Mouse (Mus musculus): ENCODE data around the gene Rnf113a1. TPM values are rescaled to one million over a fixed set of nuclear protein-coding genes. Genes with fewer than 3 reads are reported as not detected.
"Not testable (repeated sequence)": the region's sequence is repeated elsewhere in the genome, so short reads cannot be mapped to it uniquely, and the experiment has no call there.

Gene Rnf113a1
- polyA plus RNA-seq (2012), result 0.04 and 0.15 TPM in 2 replicates

DNA sequence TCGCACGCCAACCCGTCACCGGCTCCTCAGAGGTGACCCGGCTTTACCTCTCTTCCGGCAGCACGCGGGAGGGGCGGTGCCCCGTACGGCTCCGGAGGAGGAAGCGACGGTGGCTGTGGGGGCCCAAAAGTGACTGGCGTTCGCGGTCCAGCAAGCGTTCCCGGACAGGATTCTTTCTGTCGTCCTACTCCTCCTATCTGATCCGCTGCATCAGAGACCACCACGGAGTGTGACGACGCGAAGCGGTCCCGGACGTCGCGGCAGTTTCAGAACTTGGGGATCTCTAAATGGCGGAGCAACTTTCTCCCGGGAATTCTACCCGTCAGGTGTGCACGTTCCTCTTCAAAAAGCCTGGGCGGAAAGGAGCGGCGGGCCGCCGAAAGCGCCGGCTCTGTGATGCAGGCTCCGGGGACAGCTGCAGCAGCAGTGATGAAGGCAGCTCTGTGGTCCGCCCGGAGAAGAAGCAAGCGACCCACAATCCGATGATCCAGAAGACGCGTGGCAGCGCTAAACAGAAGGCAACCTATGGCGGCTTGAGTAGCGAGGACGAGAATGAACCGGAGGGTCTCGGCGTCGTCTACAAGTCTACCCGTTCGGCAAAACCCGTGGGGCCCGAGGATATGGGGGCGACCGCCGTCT is at the start of gene Rnf113a1, which contains the start of gene Ndufa1:
Gene Rnf113a1 (plus strand): TSS at position 141 of the 639 bp plus-strand sequence.
Gene Ndufa1 (minus strand): TSS at position 59 of the 639 bp plus-strand sequence.
- peak within 1 kb of the TSS; percentile 83 for H3K4me3 ChIP-seq (replicated peaks)
- H3K4me1 ChIP-seq (ENCODE audit: control insufficient read depth), result peaks cover 14% of the 10 kb centered on the region
- no peak for TF ChIP-seq TAL1 (IDR thresholded peaks at IDR 0.05; ENCODE audit: low read length)
- no peak for TF ChIP-seq GATA1 (IDR thresholded peaks at IDR 0.05; ENCODE audit: low read length)
- H3K9me3 ChIP-seq (ENCODE audit: control insufficient read depth, low read length), result peaks cover 12% of the 10 kb centered on the region
- no peaks in the 10 kb centered on the region; the same call in 1 of the 2 replicates for H3K27me3 ChIP-seq (ENCODE audit: control insufficient read depth)
- H3K36me3 ChIP-seq (ENCODE audit: control insufficient read depth), result peaks cover 3% of the 10 kb centered on the region; the same call in 1 of the 2 replicates

DNA sequence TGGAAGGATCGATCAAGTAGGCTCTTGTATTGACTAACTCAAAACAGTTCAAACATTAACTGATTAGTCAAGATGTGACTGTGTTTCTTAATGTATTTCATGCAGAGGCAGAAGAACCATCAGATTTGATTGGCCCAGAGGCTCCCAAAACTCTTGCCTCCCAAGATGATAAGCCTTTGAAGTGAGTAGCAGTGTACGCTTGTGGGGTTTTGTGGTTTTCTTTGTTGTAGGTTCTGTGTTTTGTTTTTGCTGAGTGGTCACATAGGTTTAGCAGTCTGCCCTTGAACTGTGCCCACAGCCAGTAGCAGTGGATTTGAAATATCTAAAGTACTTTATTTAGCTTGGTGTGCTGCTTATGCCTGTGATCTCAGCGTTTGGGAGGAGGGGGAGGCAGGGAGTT is 49.3 kb upstream of the Rnf113a1 start:
- no peaks in the 10 kb centered on the region for H3K4me1 ChIP-seq (ENCODE audit: control insufficient read depth)
- H3K27me3 ChIP-seq (ENCODE audit: control insufficient read depth), result no peaks in the 10 kb centered on the region
- peaks cover 62% of the 10 kb centered on the region for H3K36me3 ChIP-seq (ENCODE audit: control insufficient read depth)
- TF ChIP-seq TAL1 (IDR thresholded peaks at IDR 0.05; ENCODE audit: low read length) (no peak), GATA1 (IDR thresholded peaks at IDR 0.05; ENCODE audit: low read length) (no peak)
- H3K9me3 ChIP-seq (ENCODE audit: control insufficient read depth, low read length), result no peaks in the 10 kb centered on the region
- H3K4me3 ChIP-seq (replicated peaks), result no peak overlapping the region

DNA sequence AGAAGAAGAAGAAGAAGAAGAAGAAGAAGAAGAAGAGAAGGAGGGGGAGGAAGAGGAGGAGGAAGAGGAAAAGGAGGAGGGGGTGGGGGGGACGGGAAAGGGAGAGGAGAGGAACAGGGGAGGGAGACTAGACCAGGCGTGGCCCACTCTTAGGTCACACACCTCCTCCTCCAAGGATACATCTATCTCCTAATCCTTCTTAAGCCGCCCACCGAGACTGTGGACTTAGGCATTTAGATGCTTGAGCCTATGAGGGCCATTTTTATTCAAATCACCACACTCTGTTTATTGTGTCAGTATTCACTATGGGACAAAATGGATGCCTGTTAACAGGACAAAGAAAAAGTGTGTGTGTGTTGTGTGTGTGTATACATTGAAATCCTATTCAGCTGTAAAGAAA is 46.5 kb upstream of the Rnf113a1 start:
- H3K36me3 ChIP-seq (ENCODE audit: control insufficient read depth), result peaks cover 52% of the 10 kb centered on the region
- H3K4me1 ChIP-seq (ENCODE audit: control insufficient read depth); H3K27me3 ChIP-seq (ENCODE audit: control insufficient read depth); H3K9me3 ChIP-seq (ENCODE audit: control insufficient read depth, low read length); H3K4me3 ChIP-seq (replicated peaks): not testable (repeated sequence)

DNA sequence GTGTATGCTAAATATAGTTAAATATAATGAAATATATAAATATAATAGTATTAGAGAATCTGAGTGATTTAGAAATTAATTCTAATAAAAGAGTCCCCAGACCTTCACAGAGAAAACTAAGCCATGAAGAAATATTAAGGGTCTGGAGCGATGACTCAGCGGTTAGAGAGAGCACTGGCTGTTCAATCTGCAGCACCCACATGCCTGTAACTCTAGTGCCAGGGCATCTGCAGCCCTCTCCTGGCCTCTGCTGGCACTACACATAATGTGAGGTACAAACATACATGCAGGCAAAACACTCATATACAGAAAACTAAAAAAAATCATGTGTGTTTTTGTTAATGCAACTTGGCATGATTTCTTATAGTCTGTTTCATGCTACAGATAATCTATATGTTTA is 46.1 kb upstream of the Rnf113a1 start:
- H3K9me3 ChIP-seq (ENCODE audit: control insufficient read depth, low read length), result no peaks in the 10 kb centered on the region
- H3K36me3 ChIP-seq (ENCODE audit: control insufficient read depth), result peaks cover 52% of the 10 kb centered on the region
- no peaks in the 10 kb centered on the region for H3K27me3 ChIP-seq (ENCODE audit: control insufficient read depth)
- no peak overlapping the region for H3K4me3 ChIP-seq (replicated peaks)
- no peak for TF ChIP-seq TAL1 (IDR thresholded peaks at IDR 0.05; ENCODE audit: low read length)
- no peak for TF ChIP-seq GATA1 (IDR thresholded peaks at IDR 0.05; ENCODE audit: low read length)
- no peaks in the 10 kb centered on the region for H3K4me1 ChIP-seq (ENCODE audit: control insufficient read depth)

DNA sequence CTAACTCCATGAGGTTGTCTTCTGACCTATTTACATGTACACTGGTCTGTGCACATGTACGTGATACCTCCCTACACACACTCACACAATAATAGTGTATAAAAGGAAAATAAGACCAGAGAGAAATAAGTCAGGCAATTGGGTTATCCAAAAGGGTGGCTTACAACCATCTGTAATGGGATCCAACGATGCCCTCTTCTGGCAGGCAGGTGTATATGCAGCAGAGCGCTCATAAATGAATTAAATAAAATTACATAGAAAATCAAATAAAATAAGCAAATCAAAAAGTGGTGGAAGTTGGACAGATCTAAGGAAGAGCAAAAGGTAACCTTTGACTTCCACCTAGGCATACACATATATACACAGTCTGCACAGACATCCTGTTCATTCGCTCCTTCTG is 33.2 kb upstream of the Rnf113a1 start:
- Histone ChIP-seq H3K9me3 (ENCODE audit: control insufficient read depth, low read length) (no peaks in the 10 kb centered on the region), H3K4me3 (replicated peaks) (no peak overlapping the region), H3K27me3 (ENCODE audit: control insufficient read depth) (no peaks in the 10 kb centered on the region), H3K36me3 (ENCODE audit: control insufficient read depth) (peaks cover 24% of the 10 kb centered on the region), H3K4me1 (ENCODE audit: control insufficient read depth) (no peaks in the 10 kb centered on the region)
- TF ChIP-seq GATA1 (IDR thresholded peaks at IDR 0.05; ENCODE audit: low read length) (no peak), TAL1 (IDR thresholded peaks at IDR 0.05; ENCODE audit: low read length) (no peak)

DNA sequence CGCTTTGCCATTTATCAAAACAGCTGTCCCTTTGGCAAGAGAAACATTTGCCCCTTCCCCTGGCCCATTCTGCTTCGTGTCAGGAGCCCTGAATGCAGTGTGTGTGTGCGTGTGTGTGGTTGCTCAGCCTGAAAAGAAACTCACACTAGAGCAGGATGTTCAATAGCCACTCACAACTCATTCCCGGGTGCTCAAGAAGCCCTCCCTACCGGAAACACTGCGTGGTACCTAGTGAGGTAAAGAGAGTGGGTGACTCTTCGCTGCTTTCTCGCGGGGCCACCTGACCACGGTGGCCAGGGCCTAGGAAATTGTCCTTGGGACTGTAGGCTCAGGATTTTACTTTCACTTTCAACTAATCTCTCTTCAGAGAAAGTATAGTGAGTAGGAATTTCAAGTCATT is 29.9 kb upstream of the Rnf113a1 start:
- Histone ChIP-seq H3K36me3 (ENCODE audit: control insufficient read depth) (peaks cover 8% of the 10 kb centered on the region), H3K9me3 (ENCODE audit: control insufficient read depth, low read length) (peaks cover 4% of the 10 kb centered on the region; the same call in 1 of the 2 replicates), H3K27me3 (ENCODE audit: control insufficient read depth) (peaks cover 3% of the 10 kb centered on the region), H3K4me1 (ENCODE audit: control insufficient read depth) (no peaks in the 10 kb centered on the region), H3K4me3 (replicated peaks) (no peak overlapping the region)
- TF ChIP-seq GATA1 (IDR thresholded peaks at IDR 0.05; ENCODE audit: low read length) (no peak), TAL1 (IDR thresholded peaks at IDR 0.05; ENCODE audit: low read length) (no peak)

DNA sequence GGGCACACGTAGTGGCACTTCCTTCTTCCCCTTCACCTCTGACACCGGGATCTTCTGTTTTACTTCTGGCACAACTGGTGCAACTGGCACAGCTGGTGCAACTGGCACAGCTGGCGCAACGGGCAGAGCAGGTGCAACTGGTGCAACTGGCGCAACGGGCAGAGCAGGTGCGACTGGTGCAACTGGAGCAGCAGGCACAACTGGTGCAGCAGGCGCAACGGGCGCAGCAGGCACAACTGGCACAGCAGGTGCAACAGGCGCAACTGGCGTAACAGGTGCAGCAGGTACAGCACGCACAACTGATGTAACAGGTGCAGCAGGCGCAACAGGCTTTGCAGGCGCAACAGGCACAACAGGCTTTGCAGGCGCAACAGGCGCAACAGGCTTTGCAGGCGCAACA is 27.9 kb upstream of the Rnf113a1 start:
- Histone ChIP-seq H3K4me1 (ENCODE audit: control insufficient read depth) (no peaks in the 10 kb centered on the region), H3K27me3 (ENCODE audit: control insufficient read depth) (peaks cover 3% of the 10 kb centered on the region), H3K9me3 (ENCODE audit: control insufficient read depth, low read length) (peaks cover 4% of the 10 kb centered on the region; the same call in 1 of the 2 replicates), H3K4me3 (replicated peaks) (no peak overlapping the region), H3K36me3 (ENCODE audit: control insufficient read depth) (peaks cover 3% of the 10 kb centered on the region)
- TF ChIP-seq GATA1 (IDR thresholded peaks at IDR 0.05; ENCODE audit: low read length) (no peak), TAL1 (IDR thresholded peaks at IDR 0.05; ENCODE audit: low read length) (0 out of 3 replicates have a peak, but pooled peaks have one; percentile 14)

DNA sequence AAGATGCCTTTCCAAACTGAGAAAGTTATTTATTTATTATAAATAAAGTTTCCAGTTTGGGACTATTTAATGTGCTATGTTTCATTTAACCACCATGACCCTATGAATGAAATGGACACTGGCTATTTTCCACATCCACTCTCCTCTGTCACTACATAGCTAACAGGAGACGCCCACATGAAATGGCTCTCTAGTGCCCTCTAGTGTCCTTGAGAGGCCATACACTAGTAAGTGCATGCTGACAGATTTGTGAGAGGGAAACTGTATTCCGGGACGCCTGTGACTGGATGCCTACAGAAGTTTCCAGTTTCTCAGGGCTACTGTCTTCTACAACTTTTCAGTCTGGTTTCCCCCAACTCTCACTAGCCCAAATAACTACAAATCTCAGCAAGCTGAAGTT is 24.0 kb upstream of the Rnf113a1 start:
- TF ChIP-seq GATA1 (IDR thresholded peaks at IDR 0.05; ENCODE audit: low read length) (no peak), TAL1 (IDR thresholded peaks at IDR 0.05; ENCODE audit: low read length) (no peak)
- peaks cover 4% of the 10 kb centered on the region; the same call in 1 of the 2 replicates for H3K9me3 ChIP-seq (ENCODE audit: control insufficient read depth, low read length)
- no peaks in the 10 kb centered on the region for H3K4me1 ChIP-seq (ENCODE audit: control insufficient read depth)
- H3K4me3 ChIP-seq (replicated peaks), result no peak overlapping the region
- peaks cover 3% of the 10 kb centered on the region for H3K36me3 ChIP-seq (ENCODE audit: control insufficient read depth)
- peaks cover 3% of the 10 kb centered on the region for H3K27me3 ChIP-seq (ENCODE audit: control insufficient read depth)

DNA sequence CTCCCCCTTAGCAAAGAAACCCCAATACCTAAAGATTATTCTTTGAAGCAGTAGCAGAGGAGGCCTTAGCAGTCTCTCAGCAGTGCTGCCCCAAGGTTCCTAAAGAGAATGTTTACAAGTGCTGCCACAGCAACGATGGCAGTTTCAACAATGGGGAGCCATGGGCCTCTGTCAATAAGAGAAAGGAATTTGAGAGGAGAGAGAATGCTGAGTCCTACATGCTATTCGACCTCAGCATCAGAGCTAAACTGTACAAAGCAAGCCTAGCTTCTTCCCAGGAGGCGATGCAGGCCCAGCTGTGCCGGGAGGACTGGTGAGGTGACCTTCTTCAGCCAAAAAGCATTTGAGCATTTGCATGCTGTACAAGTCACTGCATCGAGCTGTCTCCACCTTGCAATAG is 22.3 kb upstream of the Rnf113a1 start, which contains the start of gene Akap14:
Gene Akap14 (minus strand): TSS at position 101 of the 400 bp plus-strand sequence.
- no peaks in the 10 kb centered on the region for H3K9me3 ChIP-seq (ENCODE audit: control insufficient read depth, low read length)
- H3K4me1 ChIP-seq (ENCODE audit: control insufficient read depth), result no peaks in the 10 kb centered on the region
- H3K27me3 ChIP-seq (ENCODE audit: control insufficient read depth), result no peaks in the 10 kb centered on the region
- no peaks in the 10 kb centered on the region for H3K36me3 ChIP-seq (ENCODE audit: control insufficient read depth)
- H3K4me3 ChIP-seq (replicated peaks), result no peak within 1 kb of the TSS
- no peak for TF ChIP-seq TAL1 (IDR thresholded peaks at IDR 0.05; ENCODE audit: low read length)
- TF ChIP-seq GATA1 (IDR thresholded peaks at IDR 0.05; ENCODE audit: low read length), result no peak

DNA sequence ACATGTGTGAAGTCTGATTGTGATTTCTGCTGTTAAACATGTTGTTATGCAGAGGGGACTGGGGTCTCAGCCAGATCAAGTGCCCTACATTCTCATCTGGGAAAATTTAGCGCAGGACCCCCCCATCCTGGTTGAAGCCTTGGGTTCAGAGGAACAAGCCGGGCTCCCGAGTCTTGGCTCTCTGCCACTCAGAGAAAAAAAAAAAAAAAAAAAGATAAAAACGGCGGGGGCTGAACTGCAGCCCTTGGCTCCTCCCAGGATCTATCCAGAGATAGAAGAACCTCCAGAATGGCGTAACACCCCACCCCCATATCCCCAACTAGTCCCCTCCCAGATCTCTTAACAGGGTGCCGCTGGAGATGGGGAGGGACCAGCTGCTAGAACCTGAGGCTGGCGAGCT is 6.6 kb upstream of the Rnf113a1 start:
- H3K4me3 ChIP-seq (replicated peaks); H3K9me3 ChIP-seq (ENCODE audit: control insufficient read depth, low read length): not testable (repeated sequence)

More for the DNA sequence above, 6.6 kb upstream of the Rnf113a1 start:
- H3K4me1 ChIP-seq (ENCODE audit: control insufficient read depth); H3K36me3 ChIP-seq (ENCODE audit: control insufficient read depth); H3K27me3 ChIP-seq (ENCODE audit: control insufficient read depth): not testable (repeated sequence)

Data from erythroblast, embryonic 14.5 days (primary cell).